Mouse (Mus musculus) kidney, postnatal 14 days (tissue): ENCODE data around the gene Zfp346.
A peak's percentile ranks its signal among the peaks of the same experiment; 100 is the strongest.
"Not testable (repeated sequence)": the region's sequence is repeated elsewhere in the genome, so short reads cannot be mapped to it uniquely, and the experiment has no call there.

Source experiments
- DNase-seq: peaks from one replicate; pipeline ENCODE4 v3.0.0; 2022; ENCODE audit warnings: mixed read lengths

Zfp346 gene

GRCm38 (mm10) chr13:55105045-55105952, at the start of gene Zfp346:
Zfp346 (plus strand) TSS chr13:55105311.
- peak; percentile 99 for DNase-seq

- peak; percentile 5 for DNase-seq
Measured at GRCm38 (mm10) chr13:55058042-55058441, 47.1 kb upstream of the Zfp346 start.

GRCm38 (mm10) chr13:55063276-55063675, 41.8 kb upstream of the Zfp346 start:
- DNase-seq, result no peak

- no peak for DNase-seq
Measured at GRCm38 (mm10) chr13:55069719-55070118, 35.4 kb upstream of the Zfp346 start.

GRCm38 (mm10) chr13:55071322-55071721, 33.8 kb upstream of the Zfp346 start:
- DNase-seq, result peak; percentile 21

GRCm38 (mm10) chr13:55075597-55075996, 29.5 kb upstream of the Zfp346 start:
- DNase-seq, result no peak

- DNase-seq, result no peak
Measured at GRCm38 (mm10) chr13:55092588-55092987, 12.5 kb upstream of the Zfp346 start.

GRCm38 (mm10) chr13:55097841-55098240, 7.3 kb upstream of the Zfp346 start:
- DNase-seq, result not testable (repeated sequence)

GRCm38 (mm10) chr13:55099066-55099725, 5.9 kb upstream of the Zfp346 start:
- DNase-seq, result peak; percentile 28

- DNase-seq, result peak; percentile 92
Measured at GRCm38 (mm10) chr13:55099726-55100478, 5.2 kb upstream of the Zfp346 start, which contains the start of gene Uimc1. Uimc1 (minus strand) TSS chr13:55100300.

- no peak for DNase-seq
Measured at GRCm38 (mm10) chr13:55101627-55102026, 3.5 kb upstream of the Zfp346 start.

GRCm38 (mm10) chr13:55102366-55102765, 2.7 kb upstream of the Zfp346 start:
- no peak for DNase-seq

- no peak for DNase-seq
Measured at GRCm38 (mm10) chr13:55103351-55103750, 1.8 kb upstream of the Zfp346 start.

- peak; percentile 7 for DNase-seq
Measured at GRCm38 (mm10) chr13:55105953-55106691, 1.0 kb downstream of the Zfp346 start.

GRCm38 (mm10) chr13:55107116-55107515, 2.0 kb downstream of the Zfp346 start:
- no peak for DNase-seq

- DNase-seq, result no peak
Measured at GRCm38 (mm10) chr13:55107694-55108093, 2.6 kb downstream of the Zfp346 start.

GRCm38 (mm10) chr13:55114375-55114774, 9.3 kb downstream of the Zfp346 start:
- DNase-seq, result no peak

- DNase-seq, result no peak
Measured at GRCm38 (mm10) chr13:55124903-55125302, 19.8 kb downstream of the Zfp346 start.

GRCm38 (mm10) chr13:55133448-55133847, 28.3 kb downstream of the Zfp346 start, which contains the start of gene Gm17617:
Gm17617 (minus strand) TSS chr13:55133548.
- no peak for DNase-seq

GRCm38 (mm10) chr13:55135382-55135781, 30.3 kb downstream of the Zfp346 start:
- peak; percentile 28 for DNase-seq

GRCm38 (mm10) chr13:55140271-55140670, 35.2 kb downstream of the Zfp346 start:
- DNase-seq, result no peak
